In the genomic region with DNA sequence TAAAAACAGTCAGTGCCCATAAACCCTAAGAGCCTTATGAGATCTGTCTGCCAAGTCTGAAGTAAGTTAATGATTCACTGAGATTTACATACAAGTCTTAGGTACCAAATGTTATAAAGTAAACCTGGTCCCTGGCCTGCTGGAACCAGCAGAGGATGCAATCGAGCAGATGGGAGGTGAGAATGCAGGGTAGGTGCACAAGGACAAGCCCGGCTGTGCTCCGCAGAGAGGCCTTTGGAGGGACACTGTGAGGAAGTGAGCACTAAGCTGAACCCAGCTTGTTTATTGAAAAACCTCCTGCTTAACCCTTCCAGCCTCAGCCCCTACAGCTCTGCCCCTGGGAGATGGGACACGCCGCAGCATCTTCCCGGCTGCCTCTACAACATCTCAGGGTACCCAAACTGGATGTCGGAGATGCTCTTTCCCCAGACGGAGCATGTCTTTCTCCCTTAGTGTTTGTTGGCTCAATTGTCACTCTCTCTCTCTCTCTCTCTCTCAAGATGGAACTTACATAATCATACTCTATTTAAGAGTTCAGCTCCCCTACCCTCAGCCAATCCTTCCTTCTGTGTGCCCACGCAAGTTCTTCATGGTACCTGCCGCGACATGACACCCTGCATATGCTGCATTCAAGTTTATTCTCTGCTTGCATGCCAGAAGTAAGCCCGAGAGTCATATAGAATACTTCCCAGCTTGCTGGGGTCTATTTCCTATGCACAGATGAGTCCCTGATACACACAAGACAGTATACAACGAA, we compare ENCODE assay signal across 17 mouse cellular contexts.
DNase-seq lines count a peak whose midpoint lies in the region; ATAC-seq and TF ChIP-seq lines count a peak whose summit lies in the region.
"Had no signal": no experiment of that assay in that cellular context is flagged by ENCODE, and none has a peak within 500 bp of the region (broad histone marks: within the 10 kb centered on the region; RNA-seq: fewer than 3 reads in every experiment).

No protein-coding gene starts in this region.

- peak; percentile 13; the same call in 1 of the 2 replicates for TF ChIP-seq CTCF in midbrain, postnatal 0 days (IDR thresholded peaks at IDR 0.05)
- TF ChIP-seq CTCF in kidney, postnatal 0 days (IDR thresholded peaks at IDR 0.05; ENCODE audit: low read depth) = peak; percentile 53
- no peak for TF ChIP-seq CTCF in lung, adult 2 months (IDR thresholded peaks at IDR 0.05; ENCODE audit: insufficient read depth, low read length)

- no peaks in the 10 kb centered on the region for H3K4me1 ChIP-seq in heart, embryonic 10.5 days
- no peaks in the 10 kb centered on the region for H3K4me1 ChIP-seq in heart, embryonic 11.5 days (ENCODE audit: control insufficient read depth, insufficient read depth, low read length)
- H3K4me1 ChIP-seq in midbrain, postnatal 0 days (ENCODE audit: insufficient read depth, low read length) = no peaks in the 10 kb centered on the region
- no peaks in the 10 kb centered on the region for H3K4me1 ChIP-seq in midbrain, embryonic 10.5 days
- no peaks in the 10 kb centered on the region for H3K4me1 ChIP-seq in kidney, postnatal 0 days (replicated peaks; ENCODE audit: insufficient read depth, low read length)
- 0 out of 2 replicates have a peak, but pooled peaks cover 7% of the 10 kb centered on the region for H3K4me1 ChIP-seq in neural tube, embryonic 15.5 days
- H3K4me1 ChIP-seq in lung, adult 2 months (ENCODE audit: control insufficient read depth, insufficient read depth, low read length) = no peaks in the 10 kb centered on the region
- H3K4me1 ChIP-seq: embryonic facial prominence, embryonic 15.5 days; forebrain, embryonic 10.5 days; heart, embryonic 15.5 days; midbrain, embryonic 15.5 days had no signal

- no peak overlapping the region for H3K27ac ChIP-seq in heart, embryonic 10.5 days
- no peak overlapping the region for H3K27ac ChIP-seq in heart, embryonic 11.5 days (ENCODE audit: low read depth, low read length)
- no peak overlapping the region for H3K27ac ChIP-seq in midbrain, postnatal 0 days (ENCODE audit: low read depth, low read length)
- no peak overlapping the region for H3K27ac ChIP-seq in midbrain, embryonic 10.5 days (replicated peaks)
- H3K27ac ChIP-seq in kidney, postnatal 0 days = no peak overlapping the region
- no peak overlapping the region for H3K27ac ChIP-seq in neural tube, embryonic 15.5 days (replicated peaks)
- H3K27ac ChIP-seq: embryonic facial prominence, embryonic 15.5 days; forebrain, embryonic 10.5 days; heart, embryonic 15.5 days; midbrain, embryonic 15.5 days had no signal

- no peaks in the 10 kb centered on the region for H3K9me3 ChIP-seq in heart, embryonic 10.5 days
- no peaks in the 10 kb centered on the region for H3K9me3 ChIP-seq in heart, embryonic 11.5 days (replicated peaks; ENCODE audit: control insufficient read depth, low read length)
- no peaks in the 10 kb centered on the region for H3K9me3 ChIP-seq in midbrain, postnatal 0 days (ENCODE audit: low read length)
- no peaks in the 10 kb centered on the region for H3K9me3 ChIP-seq in midbrain, embryonic 10.5 days (replicated peaks)
- no peaks in the 10 kb centered on the region for H3K9me3 ChIP-seq in kidney, postnatal 0 days (replicated peaks; ENCODE audit: low read length)
- H3K9me3 ChIP-seq in neural tube, embryonic 15.5 days (replicated peaks) = no peaks in the 10 kb centered on the region
- H3K9me3 ChIP-seq: embryonic facial prominence, embryonic 15.5 days; forebrain, embryonic 10.5 days; heart, embryonic 15.5 days; midbrain, embryonic 15.5 days had no signal

- no peak overlapping the region for H3K4me2 ChIP-seq in heart, embryonic 11.5 days
- H3K4me2 ChIP-seq in midbrain, postnatal 0 days (ENCODE audit: low read depth, low read length, poor library complexity, severe bottlenecking) = no peak overlapping the region
- H3K4me2 ChIP-seq in kidney, postnatal 0 days (ENCODE audit: low read length) = no peak overlapping the region
- no peak overlapping the region for H3K4me2 ChIP-seq in neural tube, embryonic 15.5 days
- H3K4me2 ChIP-seq: embryonic facial prominence, embryonic 15.5 days; heart, embryonic 15.5 days; midbrain, embryonic 15.5 days had no signal

- peaks cover 62% of the 10 kb centered on the region for H3K36me3 ChIP-seq in heart, embryonic 10.5 days
- H3K36me3 ChIP-seq in heart, embryonic 11.5 days (ENCODE audit: control insufficient read depth, insufficient read depth, low read length) = peaks cover 9% of the 10 kb centered on the region
- H3K36me3 ChIP-seq in midbrain, postnatal 0 days (ENCODE audit: insufficient read depth, low read length) = peaks cover 13% of the 10 kb centered on the region
- peaks cover 66% of the 10 kb centered on the region for H3K36me3 ChIP-seq in midbrain, embryonic 10.5 days
- H3K36me3 ChIP-seq in kidney, postnatal 0 days (ENCODE audit: insufficient read depth, low read length) = no peaks in the 10 kb centered on the region
- peaks cover 13% of the 10 kb centered on the region; the same call in 1 of the 2 replicates for H3K36me3 ChIP-seq in neural tube, embryonic 15.5 days

- 88% methylated on average over 13 of the region's 13 CpGs for WGBS in heart, embryonic 10.5 days
- 89% methylated on average over 13 of the region's 13 CpGs for WGBS in heart, embryonic 11.5 days (ENCODE audit: insufficient replicate concordance)
- WGBS in midbrain, postnatal 0 days = 95% methylated on average over 13 of the region's 13 CpGs
- WGBS in midbrain, embryonic 10.5 days = 92% methylated on average over 13 of the region's 13 CpGs
- WGBS in kidney, postnatal 0 days = 72% methylated on average over 13 of the region's 13 CpGs
- WGBS in neural tube, embryonic 15.5 days = 89% methylated on average over 13 of the region's 13 CpGs
- 78% methylated on average over 13 of the region's 13 CpGs for WGBS in lung, adult 2 months

- no peak overlapping the region for H3K9ac ChIP-seq in heart, embryonic 11.5 days (ENCODE audit: low read depth, low read length)
- H3K9ac ChIP-seq in midbrain, postnatal 0 days (replicated peaks; ENCODE audit: low read length, poor library complexity, severe bottlenecking) = no peak overlapping the region
- H3K9ac ChIP-seq in kidney, postnatal 0 days (ENCODE audit: low read depth, low read length) = no peak overlapping the region
- H3K9ac ChIP-seq in neural tube, embryonic 15.5 days (replicated peaks) = no peak overlapping the region
- H3K9ac ChIP-seq: embryonic facial prominence, embryonic 15.5 days; heart, embryonic 15.5 days; midbrain, embryonic 15.5 days had no signal

- no peak overlapping the region for H3K4me3 ChIP-seq in heart, embryonic 10.5 days
- no peak overlapping the region for H3K4me3 ChIP-seq in heart, embryonic 11.5 days (ENCODE audit: low read depth, low read length)
- H3K4me3 ChIP-seq in midbrain, postnatal 0 days (ENCODE audit: low read depth, low read length) = no peak overlapping the region
- no peak overlapping the region for H3K4me3 ChIP-seq in midbrain, embryonic 10.5 days
- no peak overlapping the region for H3K4me3 ChIP-seq in kidney, postnatal 0 days (replicated peaks; ENCODE audit: low read depth, low read length)
- no peak overlapping the region for H3K4me3 ChIP-seq in neural tube, embryonic 15.5 days (replicated peaks)
- no peak overlapping the region for H3K4me3 ChIP-seq in lung, adult 2 months (replicated peaks; ENCODE audit: extremely low read depth, low read depth, low read length)
- H3K4me3 ChIP-seq: embryonic facial prominence, embryonic 15.5 days; forebrain, embryonic 10.5 days; heart, embryonic 15.5 days; midbrain, embryonic 15.5 days had no signal

- DNase-seq in heart, embryonic 10.5 days (ENCODE audit: low spot score) = peak; percentile 16
- DNase-seq in midbrain, postnatal 0 days (ENCODE audit: low spot score) = no peak
- DNase-seq in midbrain, embryonic 10.5 days (ENCODE audit: low spot score) = no peak
- DNase-seq in kidney, postnatal 0 days (ENCODE audit: low spot score) = peak; percentile 42
- DNase-seq in thymus, postnatal 25 days = no peak
- no peak for DNase-seq in lung, adult 2 months
- DNase-seq: adrenal gland, postnatal 25 days; cerebellum, adult 9-10 months; embryo, embryonic 11 days; lung, postnatal 10 days; thymus, adult 2 months had no signal

- no peaks in the 10 kb centered on the region for H3K27me3 ChIP-seq in heart, embryonic 10.5 days (ENCODE audit: insufficient read depth, poor library complexity, severe bottlenecking)
- H3K27me3 ChIP-seq in heart, embryonic 11.5 days (ENCODE audit: control insufficient read depth, insufficient read depth, low read length) = no peaks in the 10 kb centered on the region
- H3K27me3 ChIP-seq in midbrain, postnatal 0 days (ENCODE audit: insufficient read depth, low read length) = no peaks in the 10 kb centered on the region
- no peaks in the 10 kb centered on the region for H3K27me3 ChIP-seq in midbrain, embryonic 10.5 days (ENCODE audit: low read depth, poor library complexity, severe bottlenecking)
- no peaks in the 10 kb centered on the region for H3K27me3 ChIP-seq in kidney, postnatal 0 days (ENCODE audit: insufficient read depth, low read length)
- H3K27me3 ChIP-seq in neural tube, embryonic 15.5 days (replicated peaks) = no peaks in the 10 kb centered on the region
- H3K27me3 ChIP-seq: embryonic facial prominence, embryonic 15.5 days; heart, embryonic 15.5 days; midbrain, embryonic 15.5 days had no signal

- no peak for TF ChIP-seq POLR2A in lung, adult 2 months (IDR thresholded peaks at IDR 0.05; ENCODE audit: borderline replicate concordance, extremely low read depth, low read depth, low read length)

- no peak for ATAC-seq in heart, embryonic 11.5 days (replicated peaks; ENCODE audit: insufficient number of reproducible peaks, low FRiP score, low TSS enrichment)
- ATAC-seq in midbrain, postnatal 0 days (ENCODE audit: low FRiP score) = no peak
- 0 out of 2 replicates have a peak, but pooled peaks have one; percentile 49 for ATAC-seq in kidney, postnatal 0 days (replicated peaks; ENCODE audit: low FRiP score, low read depth)
- ATAC-seq in neural tube, embryonic 15.5 days (ENCODE audit: low FRiP score) = no peak
- ATAC-seq: midbrain, embryonic 15.5 days had no signal

Comparison
In these comparisons a context has a peak if more than half of its experiments do, and no peak if none do; other contexts are left out.
1. DNase-seq: peak in heart, embryonic 10.5 days (single experiment) and kidney, postnatal 0 days (single experiment); none in midbrain, postnatal 0 days (single experiment), midbrain, embryonic 10.5 days (single experiment), thymus, postnatal 25 days (single experiment) and lung, adult 2 months (single experiment).